Mouse (Mus musculus): ENCODE results near the gene Ubac1.

DNA sequence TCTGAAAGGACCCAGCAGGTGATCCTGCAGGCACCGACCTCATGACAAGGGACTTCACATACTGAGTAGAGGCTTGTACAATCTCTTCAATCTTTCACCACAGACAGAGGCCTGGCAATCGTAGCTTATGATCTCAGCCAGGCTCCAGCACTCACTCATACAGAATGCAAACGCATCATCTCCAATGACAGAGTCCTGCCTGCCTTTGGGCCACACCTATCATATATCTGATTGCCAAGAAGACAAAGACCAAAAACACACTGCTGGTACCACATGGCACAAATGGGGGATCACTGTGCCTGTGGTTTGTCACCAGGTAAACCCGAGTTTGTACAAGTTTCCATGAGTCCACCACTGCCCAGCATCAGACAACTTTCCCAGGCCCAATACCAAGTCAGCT is 4.2 kb downstream of the Ubac1 start:
- no peak for TF ChIP-seq POLR2A (IDR thresholded peaks at IDR 0.05; ENCODE audit: control insufficient read depth, low read depth, low read length)
- no peak for TF ChIP-seq CTCF (IDR thresholded peaks at IDR 0.05; ENCODE audit: control insufficient read depth, insufficient read depth, insufficient replicate concordance, low read depth, low read length)
